Mouse (Mus musculus): ENCODE measurements around the gene Iffo1. TPM values are rescaled to one million over a fixed set of nuclear protein-coding genes. Genes with fewer than 3 reads are reported as not detected.

Gene Iffo1
- total RNA-seq (2021): 18.6 and 25.0 TPM in 2 replicates
- long read RNA-seq, experiment 1, partial matches to known transcripts: 4 of 10 reads
- long read RNA-seq, experiment 1, other reads (novel, unspliced or antisense): 5 of 10 reads
- long read RNA-seq, experiment 2, partial matches to known transcripts: 8 of 12 reads
- long read RNA-seq, experiment 2, other reads (novel, unspliced or antisense): 4 of 12 reads

DNA sequence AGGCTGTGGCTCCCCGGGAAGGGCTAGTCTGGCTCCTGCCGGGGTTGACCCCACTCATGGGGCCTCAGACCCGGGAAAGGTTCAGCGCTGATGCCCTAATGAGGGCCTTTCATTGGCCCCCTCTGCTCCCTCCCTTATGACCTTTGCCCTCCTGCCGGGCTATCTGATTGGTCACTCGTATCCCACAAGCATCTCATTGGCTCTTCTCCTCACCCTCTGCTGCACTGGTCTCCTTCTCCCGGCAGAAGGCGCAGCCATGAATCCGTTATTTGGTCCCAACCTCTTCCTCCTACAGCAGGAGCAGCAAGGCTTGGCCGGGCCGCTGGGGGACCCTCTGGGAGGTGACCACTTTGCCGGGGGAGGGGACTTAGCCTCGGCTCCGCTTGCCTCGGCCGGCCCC lies at the start of gene Iffo1:
Gene Iffo1, plus strand, starts transcription at position 241 of the 400 bp plus-strand sequence.
- peak; percentile 95 for DNase-seq

DNA sequence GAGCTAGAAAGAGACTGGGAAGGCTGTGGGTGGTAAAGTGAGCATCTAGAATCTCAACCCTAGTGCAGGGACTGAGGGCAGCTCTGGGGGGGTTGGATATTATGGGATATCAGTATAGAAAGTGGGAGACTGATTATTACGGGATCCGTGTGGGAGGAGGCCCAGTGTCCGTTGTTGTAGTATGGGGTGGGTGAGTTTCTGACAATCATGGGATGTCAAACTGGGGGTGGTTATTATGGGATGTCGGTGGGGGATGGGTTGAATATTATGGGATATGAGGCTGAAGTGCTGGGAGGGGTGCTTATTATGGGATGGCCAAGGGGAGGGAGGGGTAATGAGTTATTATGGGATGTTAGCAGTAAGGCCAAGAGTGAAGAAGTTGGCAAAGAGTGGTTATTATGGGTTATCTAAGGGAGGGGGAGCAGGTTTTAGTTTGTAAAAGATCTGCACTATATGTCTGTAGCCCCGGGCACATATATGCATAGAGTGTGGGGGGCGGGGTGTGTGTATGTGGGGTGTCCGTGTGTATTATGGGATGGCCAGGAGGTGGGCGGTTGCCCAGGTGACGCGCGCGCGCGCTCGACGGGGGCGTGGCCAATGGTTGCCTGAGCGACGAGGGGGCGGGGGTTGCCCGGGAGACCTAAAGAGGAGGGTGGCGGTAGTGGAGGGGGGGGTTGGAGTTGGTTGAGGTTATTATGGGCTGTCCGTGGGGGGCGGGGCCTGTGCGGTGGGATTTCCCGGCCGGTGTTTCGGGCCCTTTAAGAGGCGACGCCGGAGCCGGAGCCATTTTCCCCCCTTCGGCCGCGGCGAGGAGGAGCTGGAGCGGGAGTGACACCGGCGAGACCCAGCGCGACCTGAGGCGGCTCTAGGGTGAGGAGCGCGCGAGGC lies 49.4 kb upstream of the Iffo1 start, which contains the start of gene Chd4:
Gene Chd4, plus strand, starts transcription at position 591 of the 888 bp plus-strand sequence.
- peak; percentile 98 for DNase-seq

DNA sequence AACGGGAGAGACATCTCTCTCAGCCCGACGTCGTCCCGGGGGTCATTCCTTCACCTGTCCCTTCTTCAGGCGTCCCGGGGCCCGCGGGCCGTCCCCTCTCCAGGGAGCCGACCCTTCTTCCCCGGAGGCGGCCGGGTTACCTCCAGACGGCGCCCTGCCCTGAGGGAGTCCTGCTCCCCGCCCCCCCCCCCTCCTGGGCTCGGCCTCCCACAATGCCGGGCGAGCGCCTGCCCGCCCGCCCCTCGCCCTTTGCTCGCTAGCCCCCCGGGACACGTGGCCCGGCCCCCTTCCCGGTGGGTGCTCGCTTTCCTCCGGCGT lies 48.8 kb upstream of the Iffo1 start:
- DNase-seq: no peak

DNA sequence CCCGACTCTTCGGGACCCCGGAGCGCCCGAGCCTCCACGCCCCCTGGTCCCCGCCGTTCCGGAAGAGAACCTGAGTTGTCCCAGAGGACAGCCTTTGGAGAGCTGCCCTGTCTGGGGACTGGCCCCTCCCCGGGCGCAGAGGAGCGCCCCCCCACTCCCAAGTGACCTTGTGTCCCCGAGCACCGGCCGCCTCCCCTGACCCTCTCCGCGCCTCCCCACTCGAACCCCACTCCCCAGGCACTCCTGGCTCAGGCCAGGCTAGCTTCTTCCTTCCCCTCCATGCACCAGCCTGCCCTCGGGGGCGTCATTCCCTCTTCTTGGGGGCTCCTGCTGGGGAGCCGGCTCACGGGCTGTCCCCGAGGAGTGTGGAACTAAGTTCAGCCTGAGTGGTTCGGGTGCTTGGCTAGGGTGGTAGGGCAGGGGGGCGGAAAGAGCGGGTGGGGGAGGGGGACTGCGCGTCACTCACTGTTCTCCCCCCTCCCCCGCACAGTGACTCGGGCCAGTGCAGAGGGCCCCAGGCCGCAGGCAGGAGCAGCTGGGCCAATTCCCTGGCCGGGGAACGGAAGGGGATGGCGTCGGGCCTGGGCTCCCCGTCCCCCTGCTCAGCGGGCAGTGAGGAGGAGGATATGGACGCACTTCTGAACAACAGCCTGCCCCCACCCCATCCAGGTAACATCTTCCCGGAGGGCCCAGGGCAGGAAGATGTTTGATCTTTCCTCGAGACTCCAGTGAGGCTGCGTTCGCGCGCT lies 48.3 kb upstream of the Iffo1 start:
- peak; percentile 88 for DNase-seq

DNA sequence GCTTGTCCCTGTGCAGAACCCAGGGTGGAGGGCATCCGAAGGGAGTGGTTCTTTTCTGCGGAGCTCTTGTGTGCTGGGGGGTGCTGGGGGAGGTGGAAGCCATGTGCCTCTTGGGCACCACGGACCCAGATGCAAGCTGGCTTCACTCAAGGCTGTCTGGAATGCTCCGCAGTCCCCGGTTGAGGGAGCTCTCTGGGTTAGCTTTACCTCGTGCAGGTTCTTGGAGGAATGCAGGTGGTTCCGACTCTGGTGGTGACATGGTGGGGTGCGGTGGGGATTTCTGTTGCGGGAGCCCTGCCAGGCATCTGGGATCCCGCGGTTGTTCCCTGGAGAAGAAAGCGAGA lies 47.7 kb upstream of the Iffo1 start:
- DNase-seq: no peak

DNA sequence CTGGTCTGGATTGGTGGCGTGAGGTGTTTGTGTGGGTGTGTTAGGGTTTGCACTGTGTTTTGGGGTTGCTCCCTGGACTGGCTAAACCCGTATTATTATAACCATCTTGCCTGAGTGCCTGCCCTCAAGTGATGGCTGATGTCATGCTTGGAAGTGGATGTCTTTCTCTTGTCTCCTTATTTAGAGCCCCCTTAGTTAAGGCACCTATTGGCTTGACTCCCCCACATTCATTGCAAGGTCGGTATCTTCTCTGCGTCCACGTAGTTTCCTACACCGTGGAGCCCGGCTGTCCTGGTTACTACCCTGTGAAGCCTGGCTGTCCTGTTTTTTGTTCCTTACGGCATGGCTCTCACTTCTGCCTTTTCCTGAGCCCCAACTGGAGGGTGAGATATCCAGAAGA lies 47.1 kb upstream of the Iffo1 start:
- DNase-seq: no peak

DNA sequence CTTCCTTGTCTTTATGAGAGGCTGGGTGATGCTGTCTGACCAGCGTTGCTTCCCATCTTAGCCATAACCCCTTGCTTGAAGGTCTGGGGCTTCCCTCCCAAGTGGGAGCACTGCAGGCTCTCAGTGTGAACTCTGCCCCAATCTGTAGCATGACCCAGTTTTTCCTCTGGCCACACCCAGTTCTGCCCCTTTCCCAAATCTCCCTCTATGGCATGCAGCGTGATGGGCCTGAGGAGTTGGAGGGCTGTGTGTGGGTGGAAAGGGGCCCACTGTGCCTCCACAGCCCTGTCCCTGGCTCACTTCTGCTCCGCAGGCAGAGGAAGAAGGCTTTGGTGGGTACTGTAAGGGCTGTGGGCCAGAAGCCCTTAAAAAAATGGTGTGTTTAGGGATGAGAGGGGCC lies 46.5 kb upstream of the Iffo1 start:
- DNase-seq: no peak

DNA sequence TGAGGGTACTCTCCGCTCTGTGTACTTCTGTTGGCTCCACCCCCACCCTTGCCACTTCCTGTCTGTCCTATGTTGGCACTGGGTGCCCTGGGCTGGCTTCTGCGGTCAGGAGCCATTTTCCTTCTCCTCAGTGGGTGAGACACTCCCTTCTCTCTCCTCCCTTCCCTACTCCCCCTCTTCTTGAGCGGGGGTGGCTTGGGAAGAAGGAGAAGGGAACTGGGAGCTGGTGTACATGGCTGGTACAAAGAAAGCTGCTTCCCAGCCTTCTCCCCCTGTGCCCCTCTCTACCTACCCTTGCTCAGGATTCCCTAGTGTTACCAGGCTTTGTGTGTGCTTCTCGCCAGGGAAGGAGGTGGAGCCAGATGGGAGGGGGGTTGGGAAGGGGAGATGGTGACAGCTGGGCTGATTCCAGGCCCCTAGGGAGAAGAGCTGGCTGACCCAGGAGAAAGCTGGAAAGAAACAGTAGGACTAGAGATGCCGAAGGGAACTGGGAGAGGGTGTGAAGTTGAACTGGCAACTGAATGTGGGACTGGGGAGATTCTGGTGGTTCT lies 45.5 kb upstream of the Iffo1 start:
- peak; percentile 65 for DNase-seq

DNA sequence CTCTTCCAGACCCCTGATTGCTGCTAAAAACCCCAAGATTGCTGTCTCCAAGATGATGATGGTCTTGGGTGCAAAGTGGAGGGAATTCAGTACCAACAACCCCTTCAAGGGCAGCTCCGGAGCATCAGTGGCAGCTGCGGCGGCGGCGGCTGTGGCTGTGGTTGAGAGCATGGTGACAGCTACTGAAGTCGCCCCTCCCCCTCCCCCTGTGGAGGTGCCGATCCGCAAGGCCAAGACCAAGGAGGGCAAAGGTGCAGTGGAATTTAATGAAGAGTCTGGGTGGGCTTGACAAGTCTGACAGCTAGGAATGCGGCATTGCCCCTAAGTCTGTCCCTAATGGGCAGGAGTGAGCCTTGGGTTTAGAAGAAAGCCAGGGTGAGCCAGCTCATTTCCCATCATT lies 43.6 kb upstream of the Iffo1 start:
- no peak for DNase-seq

DNA sequence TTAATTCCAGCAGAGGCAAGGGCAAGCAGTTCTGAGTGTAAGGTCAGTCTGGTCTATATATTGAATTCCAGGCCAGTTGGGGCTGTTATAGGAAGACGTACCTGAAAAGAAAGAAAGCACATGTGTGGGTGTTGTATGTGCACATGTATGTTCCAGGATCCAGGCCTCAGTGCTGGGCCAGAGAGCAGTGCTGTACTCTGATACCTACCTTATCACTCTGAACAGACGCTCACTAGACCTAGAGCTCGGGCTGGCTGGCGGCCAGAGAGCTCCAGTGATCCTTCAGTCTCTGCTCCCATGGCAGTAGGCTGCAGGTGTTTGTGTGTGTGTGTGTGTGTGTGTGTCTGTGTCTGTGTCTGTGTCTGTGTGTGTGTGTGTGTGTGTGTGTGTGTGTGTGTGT lies 40.8 kb upstream of the Iffo1 start:
- DNase-seq: no peak

DNA sequence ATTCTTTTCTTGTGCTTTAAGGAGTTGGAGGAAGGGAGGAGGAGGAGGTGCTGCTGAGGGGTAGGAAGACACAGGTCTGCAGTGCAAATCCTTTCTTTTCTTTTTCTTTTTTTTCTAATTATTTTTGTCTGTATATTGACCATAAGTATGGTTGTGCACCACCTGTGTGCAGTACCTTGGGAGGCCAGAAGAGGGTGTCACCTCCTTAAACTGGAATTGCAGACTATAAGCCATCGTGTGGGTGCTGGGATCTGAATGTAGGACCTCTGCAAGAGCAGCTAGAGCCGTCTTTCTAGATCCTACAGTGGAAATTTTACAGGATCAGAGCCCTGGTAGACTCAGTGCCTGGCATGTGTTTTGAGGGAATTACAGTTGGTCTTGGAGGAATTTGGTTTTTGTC lies 37.3 kb upstream of the Iffo1 start:
- no peak for DNase-seq

DNA sequence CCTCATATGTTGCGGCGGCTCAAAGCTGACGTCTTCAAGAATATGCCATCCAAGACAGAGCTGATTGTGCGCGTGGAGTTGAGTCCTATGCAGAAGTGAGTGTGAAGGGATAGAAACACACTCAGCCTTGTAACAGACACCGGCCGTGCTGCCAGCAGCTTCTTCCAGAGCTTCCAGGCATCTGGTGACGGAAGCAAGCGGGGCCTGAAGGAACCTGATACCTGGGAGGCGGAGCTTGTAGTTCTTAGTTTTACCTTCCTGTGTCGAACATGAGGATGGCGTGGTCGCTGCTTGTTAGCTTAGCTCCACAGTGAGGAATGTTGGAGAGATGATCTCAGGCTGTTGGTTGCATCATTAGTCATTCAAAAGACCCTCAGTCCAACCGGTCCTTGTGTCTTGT lies 35.7 kb upstream of the Iffo1 start:
- DNase-seq: no peak

DNA sequence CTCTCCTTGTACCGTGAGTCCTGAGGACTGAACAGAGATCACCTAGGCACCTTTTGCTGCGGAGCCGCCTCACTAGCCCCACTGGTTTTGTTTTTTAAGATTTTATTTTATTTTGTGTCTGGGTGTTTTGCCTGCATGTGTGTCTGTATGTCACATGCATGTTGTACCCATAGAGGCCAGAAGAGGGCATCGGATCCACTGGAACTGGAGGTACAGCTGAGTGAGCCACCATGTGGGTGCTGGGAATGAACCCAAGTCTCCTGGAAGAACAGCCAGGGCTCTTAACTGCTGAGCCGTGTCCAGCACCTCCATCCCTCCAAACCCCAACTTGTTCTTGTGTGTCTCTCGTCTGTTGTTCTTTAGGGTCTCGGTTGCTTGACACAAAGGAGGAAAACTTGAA lies 34.1 kb upstream of the Iffo1 start:
- peak; percentile 68 for DNase-seq

DNA sequence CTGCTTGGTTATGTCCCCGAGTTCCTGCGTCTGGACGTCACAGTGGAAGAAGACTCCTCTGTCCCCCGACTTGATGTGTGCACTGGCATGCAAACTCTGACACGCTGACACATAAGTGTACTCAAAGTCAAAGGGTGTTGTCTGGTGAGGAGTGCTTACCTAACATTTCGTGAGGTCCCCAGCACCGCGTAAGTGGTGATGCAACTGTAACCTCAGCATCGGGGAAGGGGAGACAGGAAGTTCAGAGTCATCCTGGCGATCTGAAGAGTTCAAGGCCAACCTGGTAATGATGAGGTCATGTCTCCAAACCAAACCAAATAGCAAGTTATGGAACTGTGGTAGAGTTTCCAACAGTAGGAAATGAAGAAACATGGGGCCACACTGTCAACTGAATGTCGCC lies 32.5 kb upstream of the Iffo1 start:
- DNase-seq: no peak

DNA sequence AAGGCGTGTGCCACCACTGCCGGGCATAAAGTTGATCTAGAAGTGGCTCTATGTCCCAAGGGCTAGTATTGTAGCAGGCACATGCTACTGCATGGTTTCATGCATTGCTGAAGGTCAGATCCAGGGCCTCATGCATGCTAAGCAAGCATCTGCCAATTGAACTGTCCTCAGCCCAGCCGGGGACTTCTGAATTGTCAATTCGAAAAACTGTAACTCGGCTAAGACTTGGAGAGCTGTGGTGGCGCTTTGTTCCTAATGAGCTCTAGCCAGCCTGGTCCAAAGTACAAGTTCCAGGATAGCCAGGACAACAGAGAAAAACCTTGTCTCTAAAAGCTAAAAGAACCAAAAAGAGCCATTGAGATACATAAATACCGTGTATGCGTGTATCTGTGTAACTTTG lies 25.7 kb upstream of the Iffo1 start:
- no peak for DNase-seq

DNA sequence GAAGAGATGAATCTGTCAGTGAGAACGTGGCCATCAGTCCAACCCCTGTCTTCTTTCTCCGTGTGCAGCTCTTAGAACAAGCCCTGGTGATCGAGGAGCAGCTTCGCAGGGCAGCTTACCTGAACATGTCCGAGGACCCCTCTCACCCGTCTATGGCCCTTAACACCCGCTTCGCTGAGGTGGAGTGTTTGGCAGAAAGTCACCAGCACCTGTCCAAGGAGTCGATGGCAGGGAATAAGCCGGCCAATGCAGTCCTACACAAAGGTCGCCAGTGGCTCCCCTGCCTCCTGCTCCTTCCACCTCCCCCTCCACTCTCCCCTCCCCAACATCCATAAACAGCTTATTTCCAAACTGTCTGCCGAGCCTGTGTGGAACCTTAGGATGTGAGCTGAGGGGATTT lies 16.3 kb upstream of the Iffo1 start:
- DNase-seq: no peak

DNA sequence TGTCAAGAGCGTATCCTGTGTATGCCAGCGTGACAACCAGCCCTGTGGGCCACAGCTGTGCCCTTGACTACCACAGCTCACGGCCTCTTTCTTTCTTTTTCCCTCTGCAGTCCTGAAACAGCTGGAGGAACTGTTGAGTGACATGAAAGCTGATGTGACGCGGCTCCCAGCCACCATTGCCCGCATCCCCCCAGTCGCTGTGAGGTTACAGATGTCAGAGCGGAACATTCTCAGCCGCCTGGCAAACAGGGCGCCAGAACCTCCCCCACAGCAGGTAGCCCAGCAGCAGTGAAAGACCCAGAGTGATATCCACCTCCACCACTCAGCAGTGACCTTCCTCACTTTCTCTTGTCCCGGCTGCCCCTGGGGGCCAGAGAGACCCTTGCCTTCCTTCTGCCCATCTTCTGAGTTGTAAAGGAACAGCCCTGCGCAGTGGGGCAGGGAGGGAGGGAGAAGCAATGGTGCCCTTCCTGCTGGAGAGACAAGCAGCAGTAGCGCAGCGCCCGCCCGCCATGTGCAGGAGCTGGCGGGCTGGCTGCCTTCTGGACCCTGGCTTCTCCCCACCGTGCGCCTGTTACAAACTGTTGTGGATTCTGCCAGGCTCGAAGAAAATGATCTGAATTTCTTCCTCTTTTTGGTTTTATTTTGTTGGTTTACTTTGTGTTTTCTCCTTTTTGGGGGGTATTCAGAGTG lies 15.2 kb upstream of the Iffo1 start:
- no peak for DNase-seq

DNA sequence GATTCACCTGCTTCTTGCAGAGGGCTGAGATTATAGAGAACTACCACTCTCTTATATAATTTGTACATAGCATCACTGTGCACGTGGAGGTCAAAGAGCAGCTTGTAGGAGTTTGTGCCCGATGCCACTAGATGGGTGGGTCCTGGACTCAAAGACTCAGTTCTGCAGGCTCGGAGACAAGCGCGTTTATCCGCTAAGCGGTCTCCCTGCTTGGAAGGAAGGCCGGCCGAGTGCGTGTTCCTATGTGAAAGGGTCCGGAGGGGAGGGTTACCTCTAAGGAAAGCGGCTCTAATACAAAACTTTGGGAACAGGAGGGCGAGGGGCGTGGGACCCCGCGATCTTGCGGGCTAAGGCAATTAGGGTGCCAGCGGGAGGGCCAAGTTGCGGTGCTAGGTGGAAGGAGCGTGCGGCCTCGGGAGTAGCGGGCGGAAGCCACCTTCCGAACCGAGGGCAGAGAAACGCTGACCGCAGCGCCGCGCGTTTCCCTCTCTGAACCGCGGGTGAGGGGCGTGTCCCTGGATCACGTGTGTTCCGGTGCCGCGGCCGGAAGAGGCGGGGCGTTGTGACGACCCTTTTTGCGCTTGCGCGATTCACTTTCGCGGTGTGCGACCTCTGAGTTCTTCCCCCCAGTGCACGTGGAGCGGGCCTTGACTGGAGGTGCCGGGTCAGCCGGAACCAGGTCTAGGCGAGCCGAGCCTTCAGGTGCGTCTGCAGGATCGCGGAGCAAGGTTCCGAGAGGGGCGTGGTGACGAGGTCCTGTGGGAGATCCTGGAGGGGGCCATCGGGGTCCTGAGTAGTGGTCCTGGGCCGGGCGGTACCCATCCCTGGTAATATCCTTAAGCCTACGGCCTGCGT lies 13.5 kb upstream of the Iffo1 start, which contains the start of gene Nop2:
Gene Nop2, plus strand, starts transcription at position 608 of the 855 bp plus-strand sequence.
- peak; percentile 94 for DNase-seq

DNA sequence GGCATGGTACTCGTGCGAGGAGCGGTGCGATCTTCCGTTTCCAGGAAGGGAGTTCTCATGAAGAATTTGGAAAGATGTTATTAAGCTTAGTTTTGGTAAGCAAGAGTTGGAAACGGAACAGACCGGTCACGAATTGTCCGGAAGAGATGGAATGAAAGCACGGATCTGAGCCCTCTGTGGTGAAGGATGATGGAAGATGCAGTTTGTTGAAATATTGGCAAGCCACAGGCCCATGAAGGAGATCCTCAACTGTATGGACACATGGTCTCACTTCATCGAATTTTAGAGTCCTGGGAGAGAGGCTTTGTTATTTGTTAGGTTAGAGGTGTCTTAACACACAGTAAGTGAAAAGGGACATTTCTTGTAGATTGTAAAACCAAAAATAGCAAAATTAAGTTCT lies 12.6 kb upstream of the Iffo1 start:
- DNase-seq: no peak

DNA sequence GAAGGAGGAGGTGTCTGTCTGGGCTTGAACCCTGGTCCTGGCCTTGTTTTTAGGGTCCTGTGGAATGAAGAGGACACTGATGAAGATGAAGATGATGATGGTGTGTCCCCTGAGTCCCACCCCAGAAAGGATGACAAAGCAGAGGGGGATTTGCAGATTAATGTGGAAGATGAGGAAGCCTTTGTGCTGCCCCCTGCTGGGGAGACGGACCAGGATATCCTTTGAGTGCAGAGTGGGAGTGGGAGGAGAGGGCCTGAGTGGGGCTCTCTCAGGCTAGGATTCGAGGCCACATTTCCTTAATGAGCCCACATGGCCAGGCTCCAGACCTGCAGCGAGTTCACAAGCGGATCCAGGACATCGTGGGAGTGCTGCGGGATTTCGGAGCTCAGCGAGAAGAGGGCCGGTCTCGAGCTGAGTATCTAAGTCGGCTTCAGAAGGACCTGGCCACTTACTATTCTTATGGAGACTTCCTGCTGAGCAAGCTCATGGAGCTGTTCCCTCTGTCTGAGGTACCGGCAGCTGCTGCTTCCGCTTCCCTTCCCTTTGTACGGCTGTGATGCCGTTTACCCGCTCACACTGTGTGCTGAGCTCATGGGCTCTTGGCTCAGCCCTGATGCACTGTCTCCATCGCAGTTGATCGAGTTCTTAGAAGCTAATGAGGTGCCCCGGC lies 7.9 kb upstream of the Iffo1 start:
- peak; percentile 56 for DNase-seq

DNA sequence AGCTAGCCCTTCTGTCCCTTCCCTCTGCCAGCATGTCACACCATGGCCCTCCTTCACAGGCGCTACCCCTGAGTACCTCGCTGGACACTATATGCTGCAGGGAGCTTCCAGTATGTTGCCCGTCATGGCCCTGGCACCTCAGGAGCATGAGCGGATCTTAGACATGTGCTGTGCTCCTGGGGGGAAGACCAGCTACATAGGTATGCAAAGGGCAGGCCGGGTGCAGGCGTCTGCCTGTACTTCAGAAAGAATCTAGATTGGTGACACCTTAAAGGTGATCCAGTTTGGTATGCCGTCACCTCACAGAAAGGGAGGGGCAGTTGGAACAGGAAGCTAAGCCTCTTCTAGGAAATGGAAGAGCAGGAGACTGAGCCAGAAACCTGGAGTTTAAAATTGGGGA lies 5.3 kb upstream of the Iffo1 start:
- DNase-seq: no peak

Data from adrenal gland, postnatal 14 days (tissue).